Mouse (Mus musculus): Measurements from ENCODE around the gene Tanc1. TPM values are rescaled to one million over a fixed set of nuclear protein-coding genes. Genes with fewer than 3 reads are reported as not detected.

Tanc1 gene
- polyA plus RNA-seq, 1 experiment from 2014 or later: 5.5 TPM

DNA sequence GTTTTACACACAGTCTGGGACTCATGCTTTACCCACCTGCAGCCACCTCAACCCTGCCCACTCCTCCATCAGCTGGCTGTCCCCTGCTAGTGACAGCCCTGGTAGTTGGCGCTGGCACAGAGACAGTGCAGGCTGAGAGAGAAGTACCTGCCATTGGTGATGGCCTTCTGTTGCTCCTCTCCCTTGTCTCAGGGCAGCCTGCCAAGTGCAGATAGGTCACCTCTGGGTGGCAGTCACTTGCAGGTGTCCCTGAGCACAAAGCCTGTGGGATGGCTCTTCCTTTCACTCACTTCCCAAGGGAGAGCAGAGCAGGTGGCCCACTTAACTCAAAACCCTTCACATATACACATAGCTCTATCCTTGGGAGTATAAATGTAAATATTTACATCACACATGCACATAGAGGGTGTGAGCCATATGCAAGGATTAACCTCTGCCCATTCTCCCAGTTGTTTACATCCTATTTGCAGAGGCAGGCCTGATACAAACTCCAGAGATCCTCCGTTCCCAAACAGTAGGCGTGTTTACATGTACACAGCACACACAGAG, 106.0 kb downstream of the Tanc1 start:
- H3K4me3 ChIP-seq (replicated peaks): no peak overlapping the region
- 0 out of 2 replicates have a peak, but pooled peaks have one; percentile 40 for ATAC-seq

DNA sequence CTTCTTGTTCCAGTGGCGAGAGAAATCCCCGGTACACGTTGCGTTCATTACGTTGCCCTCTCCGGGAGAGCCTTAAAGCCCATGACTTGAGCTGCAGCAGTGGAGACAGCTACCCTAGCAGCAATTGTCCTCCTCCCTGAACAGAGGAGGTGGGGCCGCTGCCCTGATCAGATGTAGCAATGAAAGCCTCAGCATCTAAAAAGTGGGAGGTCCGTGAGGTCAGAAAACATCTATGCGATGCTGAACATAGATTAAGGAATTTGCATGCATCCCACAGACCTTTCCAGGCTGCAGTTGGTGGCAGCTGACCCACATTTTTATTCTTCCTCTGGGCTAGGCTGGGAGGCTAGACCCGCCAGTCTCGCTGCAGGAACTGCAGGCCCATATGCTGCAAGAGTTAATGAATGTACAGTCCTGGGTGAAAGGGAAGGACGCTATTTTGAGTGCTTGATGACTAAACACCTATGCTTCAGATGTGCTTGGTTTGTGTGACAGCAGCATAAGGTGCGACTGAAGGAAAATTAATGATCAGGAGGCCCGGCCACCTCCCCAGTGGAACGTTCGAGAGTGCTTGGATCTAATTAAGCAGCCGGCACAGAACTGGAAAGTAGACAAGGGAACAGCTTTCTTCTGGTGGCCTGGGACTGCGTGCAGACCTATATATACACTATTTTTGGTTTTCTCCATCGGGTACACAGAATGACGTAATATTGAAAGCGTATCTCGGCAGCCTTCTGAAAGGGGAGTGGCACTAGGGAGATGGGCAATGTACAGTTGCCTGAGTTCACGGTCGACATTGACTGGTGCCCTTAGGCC, 107.0 kb downstream of the Tanc1 start:
- 53% methylated on average over 24 of the region's 24 CpGs for WGBS
- peak; percentile 32; the same call in 1 of the 2 replicates for ATAC-seq
- Histone ChIP-seq H3K4me3 (replicated peaks) (no peak overlapping the region), H3K27ac (no peak overlapping the region), H3K4me1 (replicated peaks) (peaks cover 36% of the 10 kb centered on the region), H3K4me2 (replicated peaks) (no peak overlapping the region), H3K27me3 (0 out of 2 replicates have a peak, but pooled peaks cover 3% of the 10 kb centered on the region), H3K9me3 (no peaks in the 10 kb centered on the region), H3K9ac (replicated peaks) (no peak overlapping the region), H3K36me3 (no peaks in the 10 kb centered on the region)

More for the DNA sequence above, 106.0 kb downstream of the Tanc1 start:
- Histone ChIP-seq H3K4me1 (replicated peaks) (peaks cover 36% of the 10 kb centered on the region), H3K4me2 (replicated peaks) (no peak overlapping the region), H3K9ac (replicated peaks) (no peak overlapping the region), H3K36me3 (no peaks in the 10 kb centered on the region), H3K27me3 (0 out of 2 replicates have a peak, but pooled peaks cover 3% of the 10 kb centered on the region), H3K27ac (no peak overlapping the region), H3K9me3 (no peaks in the 10 kb centered on the region)
- WGBS: 79% methylated on average over 3 of the region's 3 CpGs

GRCm38 (mm10) chr2:59719831-59720230, 108.0 kb downstream of the Tanc1 start:
- Histone ChIP-seq H3K9ac (replicated peaks) (no peak overlapping the region), H3K4me2 (replicated peaks) (no peak overlapping the region), H3K27me3 (0 out of 2 replicates have a peak, but pooled peaks cover 3% of the 10 kb centered on the region), H3K27ac (no peak overlapping the region), H3K4me1 (replicated peaks) (peaks cover 36% of the 10 kb centered on the region), H3K4me3 (replicated peaks) (no peak overlapping the region), H3K9me3 (no peaks in the 10 kb centered on the region), H3K36me3 (no peaks in the 10 kb centered on the region)
- 82% methylated on average over 4 of the region's 4 CpGs for WGBS
- ATAC-seq: no peak

- no peak overlapping the region for H3K9ac ChIP-seq (replicated peaks)
- H3K9me3 ChIP-seq: no peaks in the 10 kb centered on the region
- no peak overlapping the region for H3K27ac ChIP-seq
- H3K4me3 ChIP-seq (replicated peaks): no peak overlapping the region
- no peak overlapping the region for H3K4me2 ChIP-seq (replicated peaks)
- no peak for ATAC-seq
- no peaks in the 10 kb centered on the region for H3K36me3 ChIP-seq
- H3K4me1 ChIP-seq (replicated peaks): peaks cover 36% of the 10 kb centered on the region
- H3K27me3 ChIP-seq: 0 out of 2 replicates have a peak, but pooled peaks cover 3% of the 10 kb centered on the region
- WGBS: 16% methylated on average over 8 of the region's 8 CpGs
Observed at GRCm38 (mm10) chr2:59721119-59721518, 109.3 kb downstream of the Tanc1 start.

DNA sequence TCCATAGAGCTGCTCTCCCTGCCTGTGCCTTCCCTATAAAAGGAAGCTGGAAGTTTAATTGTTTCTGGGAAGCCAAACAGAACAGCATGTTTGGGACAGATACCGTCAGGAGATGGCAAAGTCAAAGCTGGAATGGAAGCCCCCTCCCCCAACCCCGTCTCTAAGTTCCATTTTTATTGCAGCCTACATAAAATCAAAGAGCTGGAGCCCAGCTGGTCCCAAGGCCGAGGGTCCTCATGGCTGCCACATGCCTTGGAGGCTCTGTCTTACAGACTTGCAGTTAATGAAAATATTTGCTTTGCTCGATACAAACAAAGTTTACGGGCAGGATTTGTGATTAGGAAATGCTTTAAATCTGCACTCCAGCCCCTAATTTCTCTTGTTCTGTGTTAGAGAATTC, 109.9 kb downstream of the Tanc1 start:
- no peak for ATAC-seq
- Histone ChIP-seq H3K4me1 (replicated peaks) (peaks cover 36% of the 10 kb centered on the region), H3K9ac (replicated peaks) (no peak overlapping the region), H3K27me3 (0 out of 2 replicates have a peak, but pooled peaks cover 3% of the 10 kb centered on the region), H3K4me3 (replicated peaks) (no peak overlapping the region), H3K9me3 (no peaks in the 10 kb centered on the region), H3K27ac (no peak overlapping the region), H3K4me2 (replicated peaks) (no peak overlapping the region), H3K36me3 (no peaks in the 10 kb centered on the region)
- WGBS: 51% methylated on average over 5 of the region's 5 CpGs

- no peak overlapping the region for H3K27ac ChIP-seq
- no peaks in the 10 kb centered on the region for H3K9me3 ChIP-seq
- no peaks in the 10 kb centered on the region for H3K27me3 ChIP-seq
- no peaks in the 10 kb centered on the region for H3K36me3 ChIP-seq
- H3K9ac ChIP-seq (replicated peaks): no peak overlapping the region
- ATAC-seq: no peak
- no peak overlapping the region for H3K4me2 ChIP-seq (replicated peaks)
- H3K4me1 ChIP-seq (replicated peaks): peaks cover 28% of the 10 kb centered on the region
- 91% methylated on average over 5 of the region's 5 CpGs for WGBS
- H3K4me3 ChIP-seq (replicated peaks): no peak overlapping the region
Observed at GRCm38 (mm10) chr2:59723311-59723710, 111.5 kb downstream of the Tanc1 start.

DNA sequence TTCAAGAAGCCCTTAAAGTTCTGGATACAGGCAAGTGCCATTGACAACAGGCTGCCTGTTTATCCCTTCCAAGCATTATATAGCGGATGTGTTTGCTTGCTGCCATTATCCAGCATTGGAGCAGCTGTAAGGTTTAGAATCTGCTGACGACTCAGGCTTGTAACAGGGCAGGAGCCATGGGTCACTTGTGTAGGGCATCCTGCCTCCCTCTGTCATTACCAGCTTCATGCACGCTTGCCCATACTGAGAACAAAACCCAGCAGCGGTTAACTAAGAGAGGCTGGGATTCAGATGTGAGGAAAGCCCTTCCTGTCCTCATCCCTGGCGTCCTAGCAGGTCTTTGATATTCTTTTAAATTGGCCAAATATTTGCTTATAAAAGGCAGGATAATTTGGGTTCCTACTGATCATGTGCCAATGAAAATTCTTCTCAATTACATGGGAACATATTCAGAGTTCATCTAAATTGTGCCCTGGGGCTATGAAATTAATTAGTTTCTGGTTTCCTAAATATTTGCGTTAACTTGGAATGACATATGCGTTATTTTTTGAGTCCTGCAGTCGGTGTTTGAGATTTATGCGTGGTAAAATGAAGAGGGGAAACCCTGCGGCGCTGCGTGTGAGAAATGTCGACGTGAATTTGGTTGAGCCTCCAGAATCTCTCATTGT, 113.8 kb downstream of the Tanc1 start:
- peaks cover 9% of the 10 kb centered on the region for H3K4me1 ChIP-seq (replicated peaks)
- no peaks in the 10 kb centered on the region for H3K27me3 ChIP-seq
- H3K9me3 ChIP-seq: no peaks in the 10 kb centered on the region
- WGBS: 83% methylated on average over 14 of the region's 14 CpGs
- no peak overlapping the region for H3K4me2 ChIP-seq (replicated peaks)
- no peak overlapping the region for H3K27ac ChIP-seq
- no peak overlapping the region for H3K9ac ChIP-seq (replicated peaks)
- no peaks in the 10 kb centered on the region for H3K36me3 ChIP-seq
- H3K4me3 ChIP-seq (replicated peaks): no peak overlapping the region
- no peak for ATAC-seq

GRCm38 (mm10) chr2:59731831-59732230, 120.0 kb downstream of the Tanc1 start:
- H3K9me3 ChIP-seq: no peaks in the 10 kb centered on the region
- WGBS: 95% methylated on average over 3 of the region's 3 CpGs
- H3K9ac ChIP-seq (replicated peaks): no peak overlapping the region
- H3K36me3 ChIP-seq: no peaks in the 10 kb centered on the region
- no peak overlapping the region for H3K4me3 ChIP-seq (replicated peaks)
- no peak for ATAC-seq
- peaks cover 8% of the 10 kb centered on the region for H3K4me1 ChIP-seq (replicated peaks)
- H3K27me3 ChIP-seq: no peaks in the 10 kb centered on the region
- H3K4me2 ChIP-seq (replicated peaks): no peak overlapping the region
- H3K27ac ChIP-seq: no peak overlapping the region

DNA sequence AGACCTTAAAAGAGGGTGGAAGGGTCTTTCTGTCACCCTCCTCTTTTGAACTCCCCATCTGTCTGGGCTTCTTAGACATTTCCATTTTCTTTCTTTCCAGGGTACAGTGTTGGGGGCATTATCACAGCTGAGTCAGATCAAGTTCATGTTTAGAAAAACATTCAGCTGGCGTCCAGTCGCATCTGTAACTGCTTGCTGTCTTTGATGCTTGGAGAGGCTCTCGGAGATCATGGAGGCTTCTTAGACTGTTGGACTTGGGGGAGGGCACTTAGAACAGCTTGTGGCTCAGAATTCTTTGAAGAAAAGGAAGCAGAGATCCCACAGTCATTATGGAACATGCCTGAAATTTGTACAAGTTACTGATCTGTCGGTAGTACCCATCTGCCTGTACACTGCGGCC, 121.6 kb downstream of the Tanc1 start:
- Histone ChIP-seq H3K4me2 (replicated peaks) (no peak overlapping the region), H3K9me3 (no peaks in the 10 kb centered on the region), H3K36me3 (no peaks in the 10 kb centered on the region), H3K4me1 (replicated peaks) (peaks cover 11% of the 10 kb centered on the region), H3K27ac (no peak overlapping the region), H3K27me3 (no peaks in the 10 kb centered on the region), H3K4me3 (replicated peaks) (no peak overlapping the region), H3K9ac (replicated peaks) (no peak overlapping the region)
- no peak for ATAC-seq
- WGBS: 82% methylated on average over 5 of the region's 5 CpGs

- Histone ChIP-seq H3K27ac (peak overlapping the region; percentile 72), H3K4me2 (replicated peaks) (no peak overlapping the region), H3K9ac (replicated peaks) (no peak overlapping the region), H3K27me3 (no peaks in the 10 kb centered on the region), H3K36me3 (no peaks in the 10 kb centered on the region), H3K4me1 (replicated peaks) (peaks cover 11% of the 10 kb centered on the region), H3K4me3 (replicated peaks) (no peak overlapping the region), H3K9me3 (no peaks in the 10 kb centered on the region)
- ATAC-seq: peak; percentile 87
- 64% methylated on average over 10 of the region's 10 CpGs for WGBS
Observed at GRCm38 (mm10) chr2:59736401-59736898, 124.6 kb downstream of the Tanc1 start.

- no peaks in the 10 kb centered on the region for H3K9me3 ChIP-seq
- no peaks in the 10 kb centered on the region for H3K36me3 ChIP-seq
- WGBS: 90% methylated on average over 6 of the region's 6 CpGs
- no peaks in the 10 kb centered on the region for H3K27me3 ChIP-seq
- H3K4me1 ChIP-seq (replicated peaks): peaks cover 11% of the 10 kb centered on the region
- no peak for ATAC-seq
- H3K9ac ChIP-seq (replicated peaks): no peak overlapping the region
- peak overlapping the region; percentile 19; the same call in 1 of the 2 replicates for H3K27ac ChIP-seq
- no peak overlapping the region for H3K4me2 ChIP-seq (replicated peaks)
- no peak overlapping the region for H3K4me3 ChIP-seq (replicated peaks)
Observed at GRCm38 (mm10) chr2:59737368-59737767, 125.5 kb downstream of the Tanc1 start.

GRCm38 (mm10) chr2:59738356-59738755, 126.5 kb downstream of the Tanc1 start:
- no peaks in the 10 kb centered on the region for H3K36me3 ChIP-seq
- H3K4me2 ChIP-seq (replicated peaks): no peak overlapping the region
- H3K4me3 ChIP-seq (replicated peaks): no peak overlapping the region
- no peaks in the 10 kb centered on the region for H3K9me3 ChIP-seq
- no peak overlapping the region for H3K27ac ChIP-seq
- 91% methylated on average over 5 of the region's 5 CpGs for WGBS
- H3K9ac ChIP-seq (replicated peaks): no peak overlapping the region
- no peaks in the 10 kb centered on the region for H3K27me3 ChIP-seq
- H3K4me1 ChIP-seq (replicated peaks): peaks cover 11% of the 10 kb centered on the region
- ATAC-seq: no peak
